Mouse (Mus musculus) lung, adult 2 months (tissue): ENCODE data around the gene Clec4g.

Experiments used
- CTCF ChIP-seq: fragments of 200-500 bp; IDR thresholded peaks from 2 replicates; pipeline ENCODE4 v1.5.1; 2011; ENCODE audit warnings: mild to moderate bottlenecking, low read length, control low read depth; ENCODE audit not compliant: insufficient read depth
- POLR2A ChIP-seq: fragments of 200-500 bp; IDR thresholded peaks from 2 replicates; pipeline ENCODE4 v1.6.1; 2011; ENCODE audit warnings: low read depth, mild to moderate bottlenecking, control low read depth, low read length, borderline replicate concordance; ENCODE audit errors: extremely low read depth

GRCm38 (mm10) chr8:3707611-3708010, 12.8 kb downstream of the Clec4g start:
- TF ChIP-seq CTCF (no peak), POLR2A (no peak)
